Mouse (Mus musculus): Measurements from ENCODE around the gene Vill.

Gene Vill

GRCm38 (mm10) chr9:119052154-119052944, at the start of gene Vill:
TSS of gene Vill (plus strand) at chr9:119052778.
- peak; percentile 32 for DNase-seq (ENCODE audit: low read depth, low spot score)

GRCm38 (mm10) chr9:119003990-119004702, 48.4 kb upstream of the Vill start:
- peak; percentile 88 for DNase-seq (ENCODE audit: low read depth, low spot score)

GRCm38 (mm10) chr9:119004703-119005076, 47.9 kb upstream of the Vill start:
- no peak for DNase-seq (ENCODE audit: low read depth, low spot score)

GRCm38 (mm10) chr9:119005303-119006029, 47.1 kb upstream of the Vill start:
- DNase-seq (ENCODE audit: low read depth, low spot score): peak; percentile 73

GRCm38 (mm10) chr9:119007266-119007665, 45.3 kb upstream of the Vill start:
- DNase-seq (ENCODE audit: low read depth, low spot score): peak; percentile 70

- no peak for DNase-seq (ENCODE audit: low read depth, low spot score)
These were observed 43.7 kb upstream of the Vill start for GRCm38 (mm10) chr9:119008871-119009270.

- DNase-seq (ENCODE audit: low read depth, low spot score): no peak
These were observed 42.3 kb upstream of the Vill start for GRCm38 (mm10) chr9:119010156-119010710.

- peak; percentile 46 for DNase-seq (ENCODE audit: low read depth, low spot score)
These were observed 35.6 kb upstream of the Vill start for GRCm38 (mm10) chr9:119016785-119017507.

- no peak for DNase-seq (ENCODE audit: low read depth, low spot score)
These were observed 30.8 kb upstream of the Vill start for GRCm38 (mm10) chr9:119021731-119022130.

- DNase-seq (ENCODE audit: low read depth, low spot score): no peak
These were observed 27.3 kb upstream of the Vill start for GRCm38 (mm10) chr9:119025263-119025662.

- no peak for DNase-seq (ENCODE audit: low read depth, low spot score)
These were observed 26.7 kb upstream of the Vill start for GRCm38 (mm10) chr9:119025832-119026331.

- no peak for DNase-seq (ENCODE audit: low read depth, low spot score)
These were observed 25.2 kb upstream of the Vill start for GRCm38 (mm10) chr9:119027337-119027736.

- no peak for DNase-seq (ENCODE audit: low read depth, low spot score)
These were observed 24.1 kb upstream of the Vill start for GRCm38 (mm10) chr9:119028226-119029195.

GRCm38 (mm10) chr9:119029568-119029967, 23.0 kb upstream of the Vill start:
- peak; percentile 69 for DNase-seq (ENCODE audit: low read depth, low spot score)

GRCm38 (mm10) chr9:119031038-119031437, 21.5 kb upstream of the Vill start:
- no peak for DNase-seq (ENCODE audit: low read depth, low spot score)

- DNase-seq (ENCODE audit: low read depth, low spot score): no peak
These were observed 20.8 kb upstream of the Vill start for GRCm38 (mm10) chr9:119031772-119032171.

GRCm38 (mm10) chr9:119032538-119032937, 20.0 kb upstream of the Vill start:
- no peak for DNase-seq (ENCODE audit: low read depth, low spot score)

- DNase-seq (ENCODE audit: low read depth, low spot score): peak; percentile 93
These were observed 19.3 kb upstream of the Vill start for GRCm38 (mm10) chr9:119033111-119033921.

GRCm38 (mm10) chr9:119034069-119034468, 18.5 kb upstream of the Vill start:
- DNase-seq (ENCODE audit: low read depth, low spot score): no peak

Data from brain, adult 2 months (tissue).